Mouse (Mus musculus) CD4-positive helper T cell, adult 2 months (primary cell): Measurements from ENCODE around the gene Arsg.

ENCODE experiments used
- DNase-seq: peaks from one replicate; pipeline ENCODE4 v3.0.0-alpha.2; 2012; ENCODE audit warnings: low read depth, missing footprints, low spot score

The Arsg gene

GRCm38 (mm10) chr11:109583986-109584385 is 110.8 kb downstream of the Arsg start:
- DNase-seq, result no peak

DNA sequence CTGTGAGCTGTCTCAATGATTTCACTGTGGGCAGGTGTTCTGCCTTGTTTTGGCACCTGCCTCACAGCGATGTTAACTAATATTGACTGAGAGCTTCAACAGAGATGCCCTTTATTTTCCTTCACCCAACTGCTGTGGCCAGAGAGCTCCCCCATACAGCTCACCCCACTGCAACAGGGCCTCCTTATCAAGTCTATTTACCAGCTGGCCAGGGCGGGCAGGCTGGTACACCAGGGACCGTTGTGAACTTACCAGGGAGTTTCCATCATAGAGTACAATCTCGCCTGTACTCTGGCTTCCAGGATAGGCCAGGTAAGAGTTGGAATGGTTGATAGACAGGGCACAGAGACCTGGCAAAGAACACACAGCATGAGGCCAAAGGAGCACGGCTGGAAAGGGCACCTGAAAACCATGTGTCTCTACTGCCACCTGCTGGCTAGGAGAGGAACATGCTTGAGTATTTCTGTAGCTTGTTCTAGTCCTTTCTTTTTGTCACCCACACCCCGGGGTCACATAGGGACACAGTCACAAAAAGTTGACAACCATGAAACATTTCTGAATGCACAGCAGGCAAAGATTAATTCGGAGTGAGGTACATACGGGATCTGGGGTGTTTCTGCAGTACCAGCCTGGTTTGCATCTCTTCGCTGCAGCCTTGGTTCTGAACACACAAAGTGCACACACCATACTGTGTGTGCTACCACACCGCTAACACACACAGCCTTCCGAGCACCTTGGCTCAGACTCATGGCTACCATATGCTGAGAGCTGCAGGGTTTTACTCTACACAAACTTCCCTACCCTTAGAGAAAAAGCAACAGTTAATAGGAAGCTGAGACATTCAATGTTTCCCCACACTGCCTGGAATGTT is 111.9 kb downstream of the Arsg start:
- peak; percentile 76 for DNase-seq

GRCm38 (mm10) chr11:109586424-109586823 is 113.2 kb downstream of the Arsg start:
- no peak for DNase-seq

DNA sequence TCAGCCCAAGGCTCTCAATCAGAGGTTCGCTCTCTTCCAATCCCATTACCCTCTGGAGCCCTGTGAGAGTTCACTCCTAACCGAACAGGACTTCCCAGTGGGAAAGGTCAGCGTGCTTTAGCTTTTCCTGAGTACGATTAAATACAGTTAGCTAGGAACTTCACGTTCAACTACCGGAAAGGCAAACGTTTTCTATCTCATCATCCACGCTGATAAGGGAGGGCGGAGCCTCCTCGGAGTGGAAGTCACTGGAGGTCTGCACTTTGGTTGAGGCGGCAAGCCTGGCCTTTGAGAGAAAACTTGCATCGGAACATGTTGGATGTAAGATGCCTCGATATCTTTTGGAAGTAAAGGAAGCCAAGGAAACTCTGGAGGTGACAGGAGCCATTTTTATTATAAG is 113.8 kb downstream of the Arsg start:
- DNase-seq, result no peak

DNA sequence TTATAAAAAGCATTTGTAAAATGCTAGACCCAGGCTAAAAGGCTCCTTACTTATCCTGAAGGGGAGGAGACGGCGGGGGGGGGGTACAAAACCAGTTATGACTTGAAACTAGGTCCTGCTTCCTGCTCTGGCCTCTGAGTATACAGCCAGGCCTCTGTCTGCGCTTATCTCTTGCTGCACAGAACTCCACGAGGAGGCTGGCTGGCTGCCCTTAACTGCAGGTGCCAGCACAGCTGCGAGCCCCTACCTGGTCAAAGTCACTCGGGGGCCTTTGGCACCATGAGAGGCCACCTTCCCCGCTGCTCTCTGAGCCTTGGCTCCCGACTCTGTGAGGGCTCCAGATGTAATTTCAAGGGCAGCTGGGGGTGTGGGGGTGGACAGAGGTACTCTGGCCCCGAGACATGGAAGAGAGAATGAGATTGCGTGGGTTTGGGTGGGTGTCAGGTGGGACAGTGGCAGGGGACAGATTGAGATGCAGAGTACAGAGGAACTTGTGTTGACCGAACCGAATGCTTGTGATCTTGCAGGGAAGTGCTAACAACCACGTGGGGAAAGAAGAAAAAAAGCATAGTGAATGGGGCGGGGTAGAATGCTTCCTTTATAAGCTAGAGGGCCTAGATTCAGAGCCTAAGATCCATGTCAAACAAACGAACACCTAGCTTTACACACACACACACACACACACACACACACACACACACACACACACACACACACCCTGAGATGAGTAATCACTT is 114.6 kb downstream of the Arsg start:
- no peak for DNase-seq

DNA sequence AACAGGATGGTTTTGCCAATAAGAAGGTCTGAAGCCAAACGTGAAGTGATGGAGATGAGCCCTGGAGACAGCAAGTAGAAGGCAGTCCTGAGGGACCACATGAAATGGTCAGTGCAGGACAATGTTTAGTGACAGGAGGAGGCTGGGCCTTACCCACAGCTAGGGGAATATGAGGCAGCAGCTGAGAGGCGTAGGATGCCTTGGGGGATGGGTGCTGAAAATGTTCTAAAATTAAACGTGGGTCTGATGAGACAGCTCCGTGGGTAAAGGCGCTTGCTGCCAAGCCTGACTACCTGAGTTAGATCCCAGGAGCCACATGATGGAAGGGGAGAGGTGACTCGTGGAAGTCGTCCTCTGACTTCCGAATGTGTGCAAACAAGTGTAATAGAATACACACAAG is 116.8 kb downstream of the Arsg start:
- no peak for DNase-seq

- peak; percentile 72 for DNase-seq
Observed at GRCm38 (mm10) chr11:109591511-109591910, 118.3 kb downstream of the Arsg start.

- no peak for DNase-seq
Observed at GRCm38 (mm10) chr11:109593200-109593981, 120.2 kb downstream of the Arsg start.

DNA sequence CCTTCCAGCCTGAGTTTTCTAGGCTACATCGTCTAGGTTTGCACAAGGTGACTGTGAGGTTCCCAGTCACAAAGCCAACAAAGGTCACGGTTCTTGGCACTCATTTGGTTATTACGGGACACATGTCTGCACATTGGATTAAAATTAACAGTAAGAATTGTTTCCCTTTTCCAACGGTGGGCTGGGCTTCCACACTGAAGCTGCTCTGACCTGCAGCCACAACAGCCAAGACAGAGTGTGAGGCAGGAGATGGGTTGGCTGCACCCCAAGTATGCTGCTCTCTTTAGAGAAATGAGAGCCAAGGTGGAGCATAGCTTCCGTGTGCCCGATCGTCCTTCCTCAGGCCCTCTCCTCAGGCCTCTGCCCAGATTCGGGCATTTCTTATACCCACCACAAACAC is 121.6 kb downstream of the Arsg start:
- no peak for DNase-seq

- DNase-seq, result no peak
Observed at GRCm38 (mm10) chr11:109598778-109599570, 125.8 kb downstream of the Arsg start.

DNA sequence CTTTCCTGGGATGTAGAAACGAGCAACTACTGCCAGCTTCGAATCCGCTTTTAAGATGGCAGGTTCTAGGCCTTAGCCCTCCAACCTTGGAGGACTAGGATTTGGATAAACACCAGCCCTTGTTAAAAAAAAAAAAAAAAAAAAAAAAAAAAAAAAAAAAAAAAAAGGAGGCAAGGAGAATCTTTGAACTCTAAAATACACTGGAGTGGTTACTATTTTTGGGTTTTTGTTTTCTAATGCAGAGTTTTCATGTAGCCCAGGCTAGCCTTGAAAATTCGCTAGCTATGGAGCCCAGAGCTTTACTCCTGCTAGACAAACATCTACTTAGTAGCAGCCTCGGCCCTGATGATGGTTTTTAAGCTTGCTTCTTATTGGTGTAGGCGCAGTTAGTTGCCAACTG is 134.4 kb downstream of the Arsg start:
- no peak for DNase-seq

DNA sequence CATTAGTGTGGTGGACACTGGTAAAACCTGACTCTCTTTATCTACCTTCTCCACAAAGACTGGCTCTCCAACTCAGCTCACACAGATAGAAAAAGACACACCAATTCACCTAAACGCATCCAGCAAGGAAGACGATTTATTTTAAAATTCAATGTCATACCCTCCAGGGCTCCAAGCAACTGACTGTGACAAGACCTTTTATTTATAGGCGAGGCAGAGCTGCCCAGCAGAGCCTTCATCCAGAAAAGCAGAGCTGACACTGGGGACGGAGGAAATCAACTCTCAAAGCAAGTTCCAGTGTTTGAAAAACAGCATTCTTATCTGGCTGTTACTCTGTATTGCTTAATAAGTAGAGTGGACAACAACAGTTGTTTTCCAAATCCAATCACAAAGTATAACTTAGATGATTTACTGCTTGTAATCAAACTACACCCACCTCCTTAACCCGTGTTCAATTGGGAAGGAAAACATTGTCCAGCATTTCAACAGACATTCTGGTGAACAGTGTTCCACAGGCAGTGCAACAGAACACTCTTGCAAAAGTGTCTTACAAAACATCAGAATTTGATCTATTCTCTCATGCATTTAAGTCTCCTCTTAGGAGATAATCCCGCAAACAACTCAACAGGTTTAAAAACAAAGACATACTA is 135.9 kb downstream of the Arsg start:
- DNase-seq, result no peak

GRCm38 (mm10) chr11:109610046-109610794 is 137.0 kb downstream of the Arsg start:
- DNase-seq, result no peak

DNA sequence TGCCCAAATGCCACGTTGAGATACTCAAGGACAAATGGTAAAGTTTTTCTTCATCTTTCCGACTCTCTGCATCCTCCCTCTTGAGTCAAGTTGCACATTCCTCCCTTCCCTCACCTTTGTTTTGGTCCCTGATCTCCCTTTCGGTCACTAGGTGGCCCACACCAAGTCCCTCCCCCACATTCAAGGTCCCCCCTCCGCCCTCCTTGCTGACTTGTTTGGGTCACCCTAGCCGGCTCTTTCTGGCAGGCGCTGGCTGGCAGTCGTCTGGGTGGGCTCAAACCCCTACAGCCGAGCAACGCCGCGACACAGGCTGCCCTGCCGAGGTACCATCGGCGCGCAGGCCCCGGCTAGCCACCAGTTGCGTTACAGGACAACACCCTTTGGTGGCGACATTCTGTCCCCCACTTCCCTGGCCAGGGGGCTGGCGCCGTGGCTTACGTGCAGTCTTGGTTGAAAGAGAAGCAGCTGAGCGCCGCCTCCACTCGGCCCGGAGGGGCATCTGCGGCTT is 137.7 kb downstream of the Arsg start:
- no peak for DNase-seq

DNA sequence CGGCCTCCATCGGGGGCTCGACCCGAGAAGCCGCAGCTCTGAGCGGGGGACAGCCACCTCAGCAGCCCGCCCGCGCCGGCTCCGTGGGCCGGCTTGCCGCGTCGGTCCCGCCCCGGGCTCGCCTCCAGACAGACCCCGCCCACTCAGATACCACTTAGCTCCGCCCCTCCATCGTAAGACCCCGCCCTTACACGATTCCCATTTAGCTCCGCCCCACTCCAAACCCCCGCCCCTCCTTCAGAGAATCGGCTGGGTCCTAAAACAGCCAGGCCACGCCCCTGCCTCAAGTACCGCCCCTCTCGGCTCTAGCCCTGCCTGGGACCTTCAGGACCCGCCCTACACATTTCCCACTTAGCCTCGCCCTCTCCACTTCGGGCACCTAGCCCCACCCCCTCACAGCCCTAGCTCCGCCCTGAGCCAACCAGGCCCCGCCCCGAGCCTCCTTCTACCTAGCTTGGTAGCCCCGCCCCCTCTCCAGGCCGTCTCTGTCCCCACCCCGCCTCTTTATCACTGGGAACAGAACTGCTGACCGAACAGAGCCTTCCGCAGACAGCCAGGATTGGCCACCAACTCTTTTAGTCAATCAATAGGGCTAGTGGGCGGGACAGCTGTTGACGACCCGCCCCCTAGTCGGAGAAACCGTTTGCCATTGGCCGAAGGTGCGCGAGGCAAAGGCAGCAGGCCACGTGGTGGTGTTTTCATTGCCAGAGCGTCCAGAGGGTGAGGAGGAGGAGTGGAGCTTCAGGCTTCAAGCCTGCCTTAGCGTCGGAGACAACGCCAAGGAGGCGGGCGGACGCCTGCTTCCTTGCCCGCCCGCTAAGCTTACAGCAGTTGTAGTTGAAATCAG is 138.4 kb downstream of the Arsg start, which contains the start of gene Wipi1:
Gene Wipi1, minus strand, starts transcription at position 665 of the 847 bp plus-strand sequence.
- DNase-seq, result peak; percentile 94

DNA sequence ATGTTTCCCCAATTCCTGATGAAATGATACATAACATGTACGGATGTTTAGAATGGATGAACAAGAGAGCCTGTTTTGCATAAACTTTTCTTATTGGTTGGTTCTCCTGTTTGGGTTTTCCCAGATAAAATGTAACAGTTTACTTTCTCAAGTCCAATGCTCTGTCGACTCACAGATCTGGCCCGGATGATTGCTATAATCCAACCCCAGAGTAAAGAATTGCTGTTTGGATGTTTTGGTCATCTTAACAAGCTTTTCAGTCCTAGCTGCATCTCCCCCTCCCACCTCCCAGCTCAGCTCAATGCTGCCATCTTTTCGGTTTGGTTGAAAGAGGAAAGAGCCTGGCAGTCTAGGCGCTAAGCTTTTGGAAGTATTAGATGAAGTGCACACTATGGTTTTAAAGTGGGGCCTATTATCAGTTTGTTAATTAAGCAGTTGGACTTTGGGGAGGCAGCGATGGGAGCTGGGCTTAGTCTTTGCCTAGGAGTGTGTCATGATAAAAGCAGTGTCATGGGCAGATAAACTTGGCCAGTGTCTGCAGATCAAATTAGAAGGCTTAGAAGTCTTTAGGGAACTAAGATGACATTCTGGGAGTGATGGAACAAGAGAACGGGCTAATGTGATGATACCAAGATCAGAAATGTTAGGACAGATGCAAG is 139.8 kb downstream of the Arsg start:
- DNase-seq, result no peak

DNA sequence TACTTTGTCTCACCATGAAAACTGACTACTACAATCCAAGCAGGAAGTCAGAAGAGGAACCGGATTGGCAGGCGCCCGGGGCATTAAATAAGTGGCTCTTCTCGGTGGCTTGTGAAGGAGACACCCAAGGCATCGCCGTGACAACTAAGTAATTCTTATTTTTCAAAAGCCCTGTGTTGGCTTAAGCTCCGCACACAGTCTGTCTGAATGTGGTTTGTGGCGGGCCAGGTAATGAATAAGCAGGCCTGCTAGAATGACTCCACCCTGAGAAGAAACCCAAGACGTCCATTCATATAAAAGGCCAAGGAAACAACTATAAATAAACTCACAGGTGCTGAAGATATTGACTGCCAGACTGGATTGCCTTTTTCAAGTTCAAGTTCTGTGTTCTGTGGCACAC is 142.1 kb downstream of the Arsg start:
- no peak for DNase-seq

DNA sequence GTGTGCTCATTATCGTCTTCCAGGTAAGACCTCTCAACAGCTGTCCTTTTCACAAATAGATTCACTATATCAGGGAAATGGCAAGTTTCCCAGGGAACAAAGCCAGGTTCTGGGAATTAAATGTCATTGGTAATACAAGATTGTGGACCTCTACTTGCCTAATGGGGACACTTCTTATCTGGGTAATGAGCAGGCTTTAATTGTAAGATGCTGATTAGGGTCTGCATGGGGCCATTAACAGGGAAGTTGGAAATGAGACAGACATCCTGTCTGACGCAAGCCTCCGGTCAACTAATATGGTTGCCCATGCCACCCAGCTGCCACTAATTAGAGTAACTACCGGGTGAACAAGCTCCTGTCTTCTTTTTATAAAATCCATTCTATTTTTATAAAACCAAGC is 143.2 kb downstream of the Arsg start:
- no peak for DNase-seq
